Mouse (Mus musculus) liver, embryonic 14.5 days (tissue): ENCODE results near the gene Kidins220.

Experiments
- CTCF ChIP-seq: IDR thresholded peaks from 2 replicates; pipeline ENCODE4 v1.5.1; 2016; ENCODE audit warnings: antibody characterized with exemption, low read depth, control low read depth
- EP300 ChIP-seq: IDR thresholded peaks from 2 replicates; pipeline ENCODE4 v1.6.1; 2016; ENCODE audit warnings: antibody characterized with exemption, low read depth

- TF ChIP-seq CTCF (no peak), EP300 (no peak)
Observed at GRCm38 (mm10) chr12:25021057-25021456, 46.3 kb downstream of the Kidins220 start.
